ENCODE assay signal across 9 mouse cellular contexts in the genomic region with DNA sequence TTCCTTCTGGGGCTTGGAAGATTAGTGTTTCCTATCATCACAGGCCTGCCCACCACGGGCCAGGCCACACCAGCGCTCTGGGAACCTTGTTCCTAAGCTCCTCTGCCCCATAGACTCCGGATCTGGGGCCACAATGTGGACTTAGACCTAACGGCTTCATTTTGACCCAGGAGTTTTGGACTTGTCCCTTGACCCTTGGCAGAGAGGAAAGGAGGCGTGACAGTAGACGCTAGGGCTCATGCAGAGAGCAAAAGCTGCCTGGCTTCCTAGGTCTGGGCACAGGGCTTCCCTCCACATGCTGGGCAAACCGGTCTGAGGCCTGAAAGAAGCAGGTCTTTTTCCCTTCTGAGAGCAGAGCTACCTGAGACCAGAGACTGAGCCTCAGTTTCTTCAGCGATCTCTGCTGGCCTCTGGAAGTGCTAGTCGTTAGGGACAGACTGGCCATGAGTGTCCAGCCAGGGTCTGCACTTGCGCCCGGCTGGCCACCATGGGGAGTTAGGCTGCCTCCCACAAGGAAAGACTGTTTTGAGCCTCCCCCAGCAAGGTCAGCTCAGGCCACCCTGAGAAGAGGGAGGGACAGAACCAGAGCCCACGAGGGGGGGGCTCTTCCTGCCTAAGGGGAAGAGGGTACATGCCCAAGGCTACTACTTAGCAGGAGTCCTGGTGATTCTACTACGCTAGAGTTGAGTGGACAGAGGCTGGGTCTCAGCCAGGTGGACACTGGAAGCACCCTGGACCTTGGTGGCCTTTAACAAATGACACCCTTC. TPM values are rescaled to one million over a fixed set of nuclear protein-coding genes. Genes with fewer than 3 reads are reported as not detected.
DNase-seq lines count a peak whose midpoint lies in the region; ATAC-seq and TF ChIP-seq lines count a peak whose summit lies in the region.
"Had no signal": no experiment of that assay in that cellular context is flagged by ENCODE, and none has a peak within 500 bp of the region (broad histone marks: within the 10 kb centered on the region; RNA-seq: fewer than 3 reads in every experiment).

No protein-coding gene starts in this region.

- WGBS in hindbrain, postnatal 0 days, result 68% methylated on average over 13 of the region's 13 CpGs
- WGBS in hindbrain, embryonic 11.5 days, result 70% methylated on average over 13 of the region's 13 CpGs
- 11% methylated on average over 13 of the region's 13 CpGs for WGBS in kidney, adult 2 months
- 76% methylated on average over 13 of the region's 13 CpGs for WGBS in intestine, embryonic 16.5 days
- 77% methylated on average over 13 of the region's 13 CpGs for WGBS in forebrain, embryonic 13.5 days

- DNase-seq in hindbrain, postnatal 0 days (ENCODE audit: low spot score), result no peak
- no peak for DNase-seq in hindbrain, embryonic 11.5 days (ENCODE audit: low spot score)
- DNase-seq in 3134 (ENCODE audit: extremely low read depth, insufficient read length, low spot score), result peak; percentile 35
- peak; percentile 80 for DNase-seq in adrenal gland, adult 8-10 months
- DNase-seq in kidney, adult 2 months, result peak; percentile 95

- no peak for TF ChIP-seq POLR2A in kidney, adult 2 months (IDR thresholded peaks at IDR 0.05; ENCODE audit: low read depth, low read length)

- peaks cover 13% of the 10 kb centered on the region; the same call in 1 of the 2 replicates for H3K4me1 ChIP-seq in hindbrain, postnatal 0 days (ENCODE audit: insufficient read depth, low read length)
- H3K4me1 ChIP-seq in hindbrain, embryonic 11.5 days (replicated peaks; ENCODE audit: control insufficient read depth, insufficient read depth, low read length), result no peaks in the 10 kb centered on the region
- H3K4me1 ChIP-seq in kidney, adult 2 months (ENCODE audit: control insufficient read depth, insufficient read depth, low read length), result peaks cover 78% of the 10 kb centered on the region
- peaks cover 12% of the 10 kb centered on the region for H3K4me1 ChIP-seq in intestine, embryonic 16.5 days (ENCODE audit: control insufficient read depth, insufficient read depth, low read length)
- peaks cover 32% of the 10 kb centered on the region for H3K4me1 ChIP-seq in forebrain, embryonic 13.5 days

- H3K27me3 ChIP-seq in hindbrain, postnatal 0 days (ENCODE audit: insufficient read depth, low read length), result no peaks in the 10 kb centered on the region
- no peaks in the 10 kb centered on the region for H3K27me3 ChIP-seq in hindbrain, embryonic 11.5 days (ENCODE audit: control insufficient read depth, insufficient read depth, low read length)
- no peaks in the 10 kb centered on the region for H3K27me3 ChIP-seq in kidney, adult 2 months (replicated peaks; ENCODE audit: control insufficient read depth, insufficient read depth, low read length)
- H3K27me3 ChIP-seq in intestine, embryonic 16.5 days (replicated peaks; ENCODE audit: control insufficient read depth, insufficient read depth, low read length), result no peaks in the 10 kb centered on the region
- no peaks in the 10 kb centered on the region for H3K27me3 ChIP-seq in forebrain, embryonic 13.5 days
- H3K27me3 ChIP-seq: embryonic facial prominence, embryonic 12.5 days; Patski had no signal

- peaks cover 49% of the 10 kb centered on the region for H3K36me3 ChIP-seq in hindbrain, postnatal 0 days (ENCODE audit: insufficient read depth, low read length)
- H3K36me3 ChIP-seq in hindbrain, embryonic 11.5 days (ENCODE audit: control insufficient read depth, insufficient read depth, low read length), result no peaks in the 10 kb centered on the region
- peaks cover 9% of the 10 kb centered on the region; the same call in 1 of the 2 replicates for H3K36me3 ChIP-seq in kidney, adult 2 months (ENCODE audit: control insufficient read depth, insufficient read depth, low read length)
- H3K36me3 ChIP-seq in intestine, embryonic 16.5 days (ENCODE audit: control insufficient read depth, insufficient read depth, low read length), result peaks cover 5% of the 10 kb centered on the region; the same call in 1 of the 2 replicates
- peaks cover 70% of the 10 kb centered on the region for H3K36me3 ChIP-seq in forebrain, embryonic 13.5 days (ENCODE audit: poor library complexity, severe bottlenecking)

- no peak for TF ChIP-seq CTCF in hindbrain, postnatal 0 days (IDR thresholded peaks at IDR 0.05; ENCODE audit: low read depth)
- TF ChIP-seq CTCF in kidney, adult 2 months (conservative IDR thresholded peaks at IDR 0.05; ENCODE audit: insufficient read depth, insufficient read length, low read depth, low read length), result no peak

- ATAC-seq in hindbrain, postnatal 0 days, result no peak
- no peak for ATAC-seq in hindbrain, embryonic 11.5 days (ENCODE audit: low FRiP score)
- ATAC-seq in intestine, embryonic 16.5 days, result no peak
- no peak for ATAC-seq in forebrain, embryonic 13.5 days
- ATAC-seq: Patski had no signal

- peak overlapping the region; percentile 27; the same call in 1 of the 2 replicates for H3K27ac ChIP-seq in hindbrain, postnatal 0 days
- H3K27ac ChIP-seq in hindbrain, embryonic 11.5 days (ENCODE audit: low read depth, low read length), result no peak overlapping the region
- peak overlapping the region; percentile 89 for H3K27ac ChIP-seq in kidney, adult 2 months (ENCODE audit: insufficient read depth, low read depth, low read length)
- H3K27ac ChIP-seq in intestine, embryonic 16.5 days (ENCODE audit: low read length), result no peak overlapping the region
- H3K27ac ChIP-seq in forebrain, embryonic 13.5 days, result no peak overlapping the region
- H3K27ac ChIP-seq: embryonic facial prominence, embryonic 12.5 days had no signal

- H3K9ac ChIP-seq in hindbrain, postnatal 0 days (replicated peaks; ENCODE audit: low read length), result no peak overlapping the region
- H3K9ac ChIP-seq in hindbrain, embryonic 11.5 days (ENCODE audit: low read depth, low read length), result no peak overlapping the region
- H3K9ac ChIP-seq in intestine, embryonic 16.5 days (ENCODE audit: low read depth, low read length), result no peak overlapping the region
- no peak overlapping the region for H3K9ac ChIP-seq in forebrain, embryonic 13.5 days
- H3K9ac ChIP-seq: embryonic facial prominence, embryonic 12.5 days had no signal

- no peak overlapping the region for H3K4me3 ChIP-seq in hindbrain, postnatal 0 days (ENCODE audit: low read length)
- H3K4me3 ChIP-seq in hindbrain, embryonic 11.5 days (ENCODE audit: low read depth, low read length), result no peak overlapping the region
- no peak overlapping the region for H3K4me3 ChIP-seq in kidney, adult 2 months (ENCODE audit: insufficient read depth, low read depth, low read length)
- no peak overlapping the region for H3K4me3 ChIP-seq in intestine, embryonic 16.5 days (ENCODE audit: low read length)
- H3K4me3 ChIP-seq in forebrain, embryonic 13.5 days, result no peak overlapping the region
- H3K4me3 ChIP-seq: embryonic facial prominence, embryonic 12.5 days had no signal

- H3K4me2 ChIP-seq in hindbrain, postnatal 0 days (ENCODE audit: low read depth, low read length), result no peak overlapping the region
- no peak overlapping the region for H3K4me2 ChIP-seq in hindbrain, embryonic 11.5 days (replicated peaks; ENCODE audit: low read depth, low read length)
- H3K4me2 ChIP-seq in intestine, embryonic 16.5 days (ENCODE audit: low read depth, low read length), result no peak overlapping the region
- no peak overlapping the region for H3K4me2 ChIP-seq in forebrain, embryonic 13.5 days
- H3K4me2 ChIP-seq: embryonic facial prominence, embryonic 12.5 days had no signal

- no peaks in the 10 kb centered on the region for H3K9me3 ChIP-seq in hindbrain, postnatal 0 days (ENCODE audit: low read length)
- H3K9me3 ChIP-seq in hindbrain, embryonic 11.5 days (ENCODE audit: control insufficient read depth, low read length), result no peaks in the 10 kb centered on the region
- H3K9me3 ChIP-seq in intestine, embryonic 16.5 days (ENCODE audit: control insufficient read depth, low read length), result no peaks in the 10 kb centered on the region
- no peaks in the 10 kb centered on the region for H3K9me3 ChIP-seq in forebrain, embryonic 13.5 days (replicated peaks)
- H3K9me3 ChIP-seq: embryonic facial prominence, embryonic 12.5 days had no signal

RNA-seq across cellular contexts. Expression of a gene that starts 29.0 kb away (rescaled TPM):
- total RNA-seq in hindbrain, postnatal 0 days (2014; rRNA removed), result 1.2 and 6.6 TPM in 2 replicates
- 1.9 and 2.7 TPM in 2 replicates for polyA plus RNA-seq in hindbrain, postnatal 0 days (2015; fragmentation: Nextera tagmentation; extraction: Ambion mirVana)
- 0.49 and 1.5 TPM in 2 replicates for polyA plus RNA-seq in hindbrain, embryonic 11.5 days (2014; fragmentation: Nextera tagmentation; extraction: Ambion mirVana)
- 10 to 100 TPM in 3 of 4 experiments, 1 to 10 TPM in 1; 6.9 to 25.9 (median 18.7) TPM for total RNA-seq in adrenal gland, adult 8-10 months (2022)
- polyA plus RNA-seq in kidney, adult 2 months (2012; rRNA removed), result 31.3 and 32.5 TPM in 2 replicates
- 31.0 and 37.6 TPM in 2 replicates for polyA plus RNA-seq in intestine, embryonic 16.5 days (2015; fragmentation: Nextera tagmentation; extraction: Ambion mirVana)
- 0.44 and 0.63 TPM in 2 replicates for polyA plus RNA-seq in forebrain, embryonic 13.5 days (2015; fragmentation: Nextera tagmentation; extraction: Ambion mirVana)

Comparison
In these comparisons a context has a peak if more than half of its experiments do, and no peak if none do; other contexts are left out.
1. H3K27ac ChIP-seq: peak in hindbrain, postnatal 0 days (single experiment) and kidney, adult 2 months (single experiment); none in hindbrain, embryonic 11.5 days (single experiment), intestine, embryonic 16.5 days (single experiment) and forebrain, embryonic 13.5 days (single experiment).
2. DNase-seq: peak in 3134 (single experiment), adrenal gland, adult 8-10 months (single experiment) and kidney, adult 2 months (single experiment); none in hindbrain, postnatal 0 days (single experiment) and hindbrain, embryonic 11.5 days (single experiment).